Mouse (Mus musculus): ENCODE results near the gene Defb19.

GRCm38 (mm10) chr2:152553774-152554423 lies 26.2 kb downstream of the Defb19 start:
- peak; percentile 74 for TF ChIP-seq CTCF (IDR thresholded peaks at IDR 0.05; ENCODE audit: low read depth)
- no peak for TF ChIP-seq EP300 (IDR thresholded peaks at IDR 0.05; ENCODE audit: low read depth)

All from liver, embryonic 14.5 days (tissue).